Mouse (Mus musculus) urinary bladder, postnatal 25 days (tissue): ENCODE data around the gene Olfr557.
A peak's percentile ranks its signal among the peaks of the same experiment; 100 is the strongest.

Experiments used
- DNase-seq: peaks from one replicate; pipeline ENCODE4 v3.0.0; 2022; ENCODE audit warnings: low spot score

Gene Olfr557

GRCm38 (mm10) chr7:102695358-102696125 lies at the start of gene Olfr557:
TSS of gene Olfr557 (plus strand) at chr7:102695910.
- peak; percentile 46 for DNase-seq

GRCm38 (mm10) chr7:102658523-102658922 lies 37.2 kb upstream of the Olfr557 start, which contains the start of gene Olfr555:
TSS of gene Olfr555 (plus strand) at chr7:102658823.
- DNase-seq, result no peak

- DNase-seq, result no peak
Measured at GRCm38 (mm10) chr7:102664599-102664998, 31.1 kb upstream of the Olfr557 start, which contains the start of gene Olfr556. TSS of gene Olfr556 (plus strand) at chr7:102664899.

GRCm38 (mm10) chr7:102665378-102665777 lies 30.3 kb upstream of the Olfr557 start:
- DNase-seq, result no peak

GRCm38 (mm10) chr7:102676225-102676624 lies 19.5 kb upstream of the Olfr557 start:
- no peak for DNase-seq

- DNase-seq, result no peak
Measured at GRCm38 (mm10) chr7:102681916-102682315, 13.8 kb upstream of the Olfr557 start.

GRCm38 (mm10) chr7:102686944-102687501 lies 8.7 kb upstream of the Olfr557 start, which contains the start of gene Trim68:
TSS of gene Trim68 (minus strand) at chr7:102687327.
- peak; percentile 85 for DNase-seq

GRCm38 (mm10) chr7:102698461-102698860 lies 2.8 kb downstream of the Olfr557 start:
- DNase-seq, result no peak

- no peak for DNase-seq
Measured at GRCm38 (mm10) chr7:102701915-102702314, 6.2 kb downstream of the Olfr557 start, which contains the start of gene Olfr558. TSS of gene Olfr558 (plus strand) at chr7:102702215.

- DNase-seq, result no peak
Measured at GRCm38 (mm10) chr7:102718970-102719369, 23.3 kb downstream of the Olfr557 start, which contains the start of gene Olfr33. TSS of gene Olfr33 (minus strand) at chr7:102719070.

GRCm38 (mm10) chr7:102727391-102727790 lies 31.7 kb downstream of the Olfr557 start, which contains the start of gene Olfr559:
TSS of gene Olfr559 (minus strand) at chr7:102727491.
- no peak for DNase-seq

- DNase-seq, result no peak
Measured at GRCm38 (mm10) chr7:102733793-102734192, 38.1 kb downstream of the Olfr557 start.

GRCm38 (mm10) chr7:102737705-102738104 lies 42.0 kb downstream of the Olfr557 start:
- DNase-seq, result no peak
